Mouse (Mus musculus) layer of hippocampus, postnatal 10 days (tissue): Measurements from ENCODE around the gene Mrpl58. TPM values are rescaled to one million over a fixed set of nuclear protein-coding genes. Genes with fewer than 3 reads are reported as not detected.
"Not testable (repeated sequence)": the region's sequence is repeated elsewhere in the genome, so short reads cannot be mapped to it uniquely, and the experiment has no call there.

ENCODE experiments used
- DNase-seq, 2 experiments: peaks; one replicate each; pipeline ENCODE4 v3.0.0; 2021; ENCODE audit warnings: low spot score in 2 of 2
- total RNA-seq, 2 experiments: library from RNA; stranded (reverse); gene quantifications; 2 replicates each; pipeline ENCODE4 v1.2.3; 2021

Mrpl58 gene
- total RNA-seq, 2 experiments from 2014 or later = 86.3 to 96.3 TPM

GRCm38 (mm10) chr11:115381743-115382539 is 21.6 kb upstream of the Mrpl58 start, which contains the start of gene Cdr2l:
Cdr2l (plus strand) TSS chr11:115381916.
- peak; percentile 84 to 90 for DNase-seq

GRCm38 (mm10) chr11:115382891-115383290 is 20.7 kb upstream of the Mrpl58 start:
- DNase-seq = no peak

GRCm38 (mm10) chr11:115383701-115384474 is 19.7 kb upstream of the Mrpl58 start:
- peak; percentile 55 to 62 for DNase-seq

GRCm38 (mm10) chr11:115384587-115384986 is 19.0 kb upstream of the Mrpl58 start:
- no peak for DNase-seq

GRCm38 (mm10) chr11:115386859-115387258 is 16.7 kb upstream of the Mrpl58 start:
- not testable (repeated sequence) for DNase-seq

GRCm38 (mm10) chr11:115391358-115391757 is 12.2 kb upstream of the Mrpl58 start:
- no peak for DNase-seq

- no peak for DNase-seq
These were observed 9.7 kb upstream of the Mrpl58 start for GRCm38 (mm10) chr11:115393721-115394325.

GRCm38 (mm10) chr11:115398085-115398484 is 5.5 kb upstream of the Mrpl58 start:
- DNase-seq = no peak

- no peak for DNase-seq
These were observed 3.4 kb upstream of the Mrpl58 start for GRCm38 (mm10) chr11:115400126-115400525.

- DNase-seq = no peak
These were observed 2.7 kb upstream of the Mrpl58 start for GRCm38 (mm10) chr11:115400630-115401391.

GRCm38 (mm10) chr11:115405723-115406122 is 2.2 kb downstream of the Mrpl58 start:
- no peak for DNase-seq

GRCm38 (mm10) chr11:115406858-115407401 is 3.4 kb downstream of the Mrpl58 start:
- DNase-seq = no peak

- no peak for DNase-seq
These were observed 4.8 kb downstream of the Mrpl58 start for GRCm38 (mm10) chr11:115408266-115408920.

GRCm38 (mm10) chr11:115409556-115409955 is 6.0 kb downstream of the Mrpl58 start:
- no peak for DNase-seq

- peak; percentile 94 to 96 for DNase-seq
These were observed 16.1 kb downstream of the Mrpl58 start, which contains the start of the genes Atp5h and Kctd2 for GRCm38 (mm10) chr11:115419531-115420237. Atp5h (minus strand) TSS chr11:115419962. Kctd2 (plus strand) TSS chr11:115420128.

GRCm38 (mm10) chr11:115420336-115421190 is 17.0 kb downstream of the Mrpl58 start:
- peak; percentile 71 to 76 for DNase-seq

GRCm38 (mm10) chr11:115421328-115421727 is 17.8 kb downstream of the Mrpl58 start:
- DNase-seq = no peak

GRCm38 (mm10) chr11:115421972-115422371 is 18.4 kb downstream of the Mrpl58 start:
- DNase-seq = no peak
